Mouse (Mus musculus) midbrain, embryonic 12.5 days (tissue): ENCODE data around the gene Ube2z. TPM values are rescaled to one million over a fixed set of nuclear protein-coding genes. Genes with fewer than 3 reads are reported as not detected.

Experiments used
- ATAC-seq: fragments of 200-750 bp; cut with Nextera tagmentation; 2 replicates; pipeline ENCODE4 v1.8.0; 2017; ENCODE audit warnings: low read depth, moderate TSS enrichment, moderate library complexity; ENCODE audit not compliant: low FRiP score
- H3K27ac ChIP-seq: fragments of 300-500 bp; sonication (generic); replicated peaks from 2 replicates; pipeline ENCODE4 v1.5.1; 2016; ENCODE audit warnings: mild to moderate bottlenecking
- H3K27me3 ChIP-seq: fragments of 300-500 bp; sonication (generic); 2 replicates; pipeline ENCODE4 v1.6.1; 2016; ENCODE audit warnings: mild to moderate bottlenecking
- H3K36me3 ChIP-seq: fragments of 300-500 bp; sonication (generic); 2 replicates; pipeline ENCODE4 v1.6.1; 2016
- H3K4me1 ChIP-seq: fragments of 300-500 bp; sonication (generic); 2 replicates; pipeline ENCODE4 v1.6.1; 2016
- H3K4me2 ChIP-seq: fragments of 300-500 bp; sonication (generic); replicated peaks from 2 replicates; pipeline ENCODE4 v1.6.1; 2016; ENCODE audit warnings: mild to moderate bottlenecking, moderate library complexity
- H3K4me3 ChIP-seq: fragments of 300-500 bp; sonication (generic); 2 replicates; pipeline ENCODE4 v1.5.1; 2016; ENCODE audit warnings: mild to moderate bottlenecking
- H3K9ac ChIP-seq: fragments of 300-500 bp; sonication (generic); replicated peaks from 2 replicates; pipeline ENCODE4 v1.6.1; 2016; ENCODE audit warnings: mild to moderate bottlenecking, moderate library complexity
- H3K9me3 ChIP-seq: fragments of 300-500 bp; sonication (generic); 2 replicates; pipeline ENCODE4 v1.6.1; 2016; ENCODE audit warnings: mild to moderate bottlenecking
- WGBS: fragments of 180-500 bp; shearing (Covaris S2); methylation state at CpG from one replicate; pipeline ENCODE4 v1.1.7; 2016; 5-methylcytosine and 5-hydroxymethylcytosine counted together
- polyA plus RNA-seq: library from polyadenylated mRNA; unstranded; fragments of >200 nt; fragmentation: Nextera tagmentation; extraction: Ambion mirVana; gene quantifications from 2 replicates; pipeline ENCODE4 v1.2.1, GENCODE M21; 2016

Ube2z gene
- polyA plus RNA-seq, 1 experiment from 2014 or later: 36.1 TPM

DNA sequence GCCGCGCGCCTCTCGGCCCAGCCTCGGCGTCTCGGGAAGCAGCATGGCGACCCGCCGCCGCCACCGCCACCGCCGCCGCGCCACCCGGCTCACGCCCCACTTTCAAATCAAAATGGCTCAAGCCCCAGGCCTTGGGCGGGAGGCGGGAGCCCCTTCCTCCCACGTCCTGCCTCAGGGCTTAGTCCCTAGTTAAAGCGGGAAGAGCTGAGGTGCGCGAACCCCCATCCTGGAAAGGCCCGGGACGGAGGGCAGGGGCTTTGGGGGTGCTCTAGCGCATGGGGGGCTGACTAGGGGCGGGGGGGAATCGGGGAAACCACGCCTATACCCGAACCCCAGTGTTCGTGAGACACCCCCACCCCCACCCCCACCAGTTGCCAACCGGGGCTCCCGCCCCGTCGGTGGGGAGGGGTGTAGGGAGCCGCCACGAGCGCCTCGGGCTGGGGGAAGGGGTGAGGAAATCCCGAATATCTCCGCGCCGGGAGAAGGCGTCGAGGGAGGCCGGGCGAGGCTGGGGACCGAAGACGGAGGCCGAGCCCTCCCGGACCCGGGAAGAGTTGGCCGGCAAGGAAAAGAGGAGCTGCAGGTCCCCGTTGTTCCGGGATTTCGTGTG is 60.3 kb downstream of the Ube2z start:
- H3K27me3 ChIP-seq: no peaks in the 10 kb centered on the region
- H3K4me1 ChIP-seq: peaks cover 38% of the 10 kb centered on the region
- under 1% methylated on average over 31 of the region's 57 CpGs for WGBS

DNA sequence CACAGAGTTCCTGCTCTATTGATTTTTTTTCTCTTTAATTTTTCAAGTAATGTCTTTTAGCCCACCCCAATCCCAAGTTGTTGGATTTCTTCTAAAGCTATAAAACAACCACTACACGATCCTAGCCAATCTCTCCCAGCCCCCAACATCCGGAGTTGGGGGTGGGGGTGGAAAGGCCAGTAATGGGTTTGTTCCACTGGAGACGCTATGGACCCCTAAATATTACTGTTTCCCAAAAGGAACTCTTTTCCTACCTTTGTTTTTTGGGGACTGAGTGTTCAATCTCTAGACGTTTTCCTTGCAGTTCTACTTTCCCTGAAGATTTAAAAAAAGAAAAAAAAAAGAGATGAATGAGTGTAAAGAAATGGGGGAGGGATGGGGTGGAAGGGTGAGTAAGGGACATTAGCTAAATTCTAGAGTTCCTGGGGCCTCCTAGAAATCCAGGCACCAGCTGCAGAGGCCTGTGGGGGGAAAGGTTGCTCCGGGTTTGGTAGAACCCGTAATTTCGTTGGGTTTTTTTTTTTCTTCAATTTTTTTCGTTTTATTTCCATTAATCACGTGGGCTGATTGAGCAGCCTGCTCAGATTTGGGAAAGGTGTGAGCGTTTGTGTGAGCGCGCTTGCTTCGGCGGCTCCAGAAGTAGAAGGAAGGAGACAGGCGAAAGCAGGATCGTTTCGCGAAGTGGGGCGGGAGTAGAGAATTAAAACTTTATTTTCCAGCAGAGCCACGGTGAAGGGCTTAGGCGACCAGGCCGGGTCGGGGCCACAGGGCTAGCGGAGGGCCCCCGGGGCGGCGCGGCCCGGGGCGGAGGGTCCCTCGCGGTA is 61.0 kb downstream of the Ube2z start:
- Histone ChIP-seq H3K4me3 (peak overlapping the region; percentile 96), H3K36me3 (no peaks in the 10 kb centered on the region), H3K27me3 (no peaks in the 10 kb centered on the region), H3K9ac (peak overlapping the region; percentile 95), H3K4me1 (peaks cover 41% of the 10 kb centered on the region), H3K4me2 (peak overlapping the region; percentile 83), H3K9me3 (no peaks in the 10 kb centered on the region), H3K27ac (peak overlapping the region; percentile 99)
- WGBS: under 1% methylated on average over 32 of the region's 32 CpGs
- no peak for ATAC-seq

More for the DNA sequence above, 60.3 kb downstream of the Ube2z start:
- H3K36me3 ChIP-seq: no peaks in the 10 kb centered on the region
- H3K4me3 ChIP-seq: peak overlapping the region; percentile 96
- peak overlapping the region; percentile 95 for H3K9ac ChIP-seq
- H3K4me2 ChIP-seq: peak overlapping the region; percentile 83
- ATAC-seq: no peak
- H3K27ac ChIP-seq: peak overlapping the region; percentile 99
- no peaks in the 10 kb centered on the region for H3K9me3 ChIP-seq

DNA sequence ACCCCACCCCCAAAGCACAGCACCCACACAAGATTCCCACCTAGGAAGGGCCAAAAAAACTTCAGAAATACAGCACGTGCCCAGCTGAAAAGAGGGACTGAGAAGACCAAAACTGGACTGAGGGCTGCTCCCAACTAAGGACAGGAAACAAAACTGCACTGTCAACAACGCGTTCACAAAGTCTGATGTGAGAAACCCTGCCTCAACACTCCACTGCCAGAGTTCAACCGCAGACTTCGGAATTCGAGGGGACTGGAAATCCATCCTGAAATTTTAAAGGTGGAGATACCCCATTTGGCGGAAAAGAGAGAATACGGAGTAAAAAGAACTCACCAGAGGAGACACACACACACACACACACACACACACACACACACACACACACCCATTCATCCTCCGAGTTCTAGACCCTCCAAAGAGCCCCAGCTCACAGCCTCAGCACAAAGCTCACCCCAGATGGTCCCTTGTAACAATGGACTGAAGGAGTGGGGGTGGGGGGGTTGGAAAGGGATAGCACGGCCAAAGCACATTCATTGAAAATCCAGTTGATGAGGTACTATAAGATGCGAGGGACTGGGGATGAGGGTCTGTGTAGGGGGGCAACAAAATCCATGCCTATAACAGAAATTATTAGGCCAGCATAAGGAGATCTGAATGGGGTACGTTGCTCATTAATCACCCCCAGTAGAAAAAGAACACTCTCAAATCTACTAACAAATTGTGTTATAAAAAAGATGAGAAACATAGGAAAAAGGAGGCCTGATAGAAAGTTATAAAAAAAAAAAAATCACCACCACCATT is 61.9 kb downstream of the Ube2z start:
- Histone ChIP-seq H3K9me3 (no peaks in the 10 kb centered on the region), H3K4me3 (peak overlapping the region; percentile 96), H3K27me3 (no peaks in the 10 kb centered on the region), H3K9ac (peak overlapping the region; percentile 95), H3K4me1 (peaks cover 38% of the 10 kb centered on the region), H3K36me3 (no peaks in the 10 kb centered on the region), H3K4me2 (peak overlapping the region; percentile 83), H3K27ac (peak overlapping the region; percentile 69)
- under 1% methylated on average over 12 of the region's 12 CpGs for WGBS
- no peak for ATAC-seq

Other genes starting within 250 kb of the Ube2z start
- gene Phospho1, start 240.9 kb downstream of the Ube2z start, polyA plus RNA-seq: not detected in 2 replicates
- 2.6 and 4.1 TPM in 2 replicates for gene Gngt2, start 228.2 kb downstream of the Ube2z start, polyA plus RNA-seq
- 1.8 TPM in 2 replicates for gene Abi3, start 222.9 kb downstream of the Ube2z start, polyA plus RNA-seq
- not detected in 2 replicates for gene B4galnt2, start 150.5 kb downstream of the Ube2z start, polyA plus RNA-seq
- 98.1 and 104 TPM in 2 replicates for gene Igf2bp1, start 59.4 kb downstream of the Ube2z start, polyA plus RNA-seq
- gene Gip, start 40.8 kb downstream of the Ube2z start, polyA plus RNA-seq: not detected in 2 replicates
- 111 and 126 TPM in 2 replicates for gene Snf8, start 30.5 kb downstream of the Ube2z start, polyA plus RNA-seq
- gene Atp5g1, start 10.3 kb upstream of the Ube2z start, polyA plus RNA-seq: 364 and 367 TPM in 2 replicates
- not detected in 2 replicates for gene Calcoco2, start 46.6 kb upstream of the Ube2z start, polyA plus RNA-seq
- not detected in 2 replicates for gene Ttll6, start 68.4 kb upstream of the Ube2z start, polyA plus RNA-seq
- not detected in 2 replicates for gene Hoxb13, start 128.9 kb upstream of the Ube2z start, polyA plus RNA-seq
- gene Hoxb9, start 206.1 kb upstream of the Ube2z start, polyA plus RNA-seq: not detected in 2 replicates
- not detected in 2 replicates for gene Hoxb8, start 216.5 kb upstream of the Ube2z start, polyA plus RNA-seq
- gene Hoxb7, start 221.2 kb upstream of the Ube2z start, polyA plus RNA-seq: not detected in 2 replicates
- gene Hoxb6, start 227.1 kb upstream of the Ube2z start, polyA plus RNA-seq: not detected in 2 replicates
- not detected in 2 replicates for gene Hoxb5, start 237.9 kb upstream of the Ube2z start, polyA plus RNA-seq